Mouse (Mus musculus) urinary bladder, postnatal 14 days (tissue): ENCODE results near the gene Smug1.

Source experiments
- DNase-seq: peaks from one replicate; pipeline ENCODE4 v3.0.0; 2021; ENCODE audit warnings: low spot score

Gene Smug1

DNA sequence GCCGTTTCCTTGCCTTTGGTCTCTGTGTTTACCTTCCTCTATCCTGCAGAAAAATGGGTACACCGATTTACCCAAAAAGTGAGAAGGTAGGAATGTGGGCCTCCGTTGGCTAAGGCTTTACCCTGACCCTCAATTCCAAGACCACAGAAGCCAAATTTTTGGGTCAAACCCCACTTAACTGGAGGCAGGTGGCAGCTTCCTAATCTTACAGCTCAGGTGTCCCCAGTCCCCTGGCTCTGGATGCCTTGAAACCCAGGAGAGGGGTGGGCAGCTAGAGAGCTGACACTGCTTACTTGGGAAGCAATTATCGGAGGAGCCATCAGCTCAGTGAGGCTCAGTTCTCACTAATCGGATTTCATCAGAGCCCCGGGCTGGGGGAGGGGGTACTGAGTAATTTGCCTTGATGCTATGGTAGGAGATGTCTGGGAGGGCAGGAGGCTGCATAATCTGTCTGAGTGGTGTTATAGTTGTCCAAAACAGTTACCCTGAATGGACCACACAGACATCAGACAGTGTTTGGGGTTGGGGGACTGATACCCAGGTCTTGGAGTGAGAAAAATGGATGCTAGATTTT is at the start of gene Smug1:
Smug1 (minus strand) TSS at position 51 of the 574 bp plus-strand sequence.
- no peak for DNase-seq

DNA sequence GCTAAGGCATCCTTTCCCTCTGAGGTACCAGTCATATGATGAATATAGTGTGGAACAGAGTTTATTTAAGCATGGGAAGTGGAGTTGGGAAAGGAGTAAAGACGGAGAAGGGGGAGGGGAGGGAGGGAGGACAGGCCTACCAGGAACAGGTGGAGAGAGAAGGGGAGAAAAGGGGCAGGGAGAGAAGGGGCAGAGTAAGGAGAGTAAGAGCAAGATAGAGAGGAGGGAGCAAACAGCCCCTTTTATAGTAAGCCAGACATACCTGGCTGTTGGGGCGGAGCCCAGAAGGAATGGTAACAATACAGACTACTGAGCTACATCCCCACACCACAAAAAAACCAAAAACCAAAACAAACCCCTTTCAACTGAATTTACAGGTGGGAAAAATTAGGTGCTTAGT is 49.2 kb upstream of the Smug1 start:
- no peak for DNase-seq

DNA sequence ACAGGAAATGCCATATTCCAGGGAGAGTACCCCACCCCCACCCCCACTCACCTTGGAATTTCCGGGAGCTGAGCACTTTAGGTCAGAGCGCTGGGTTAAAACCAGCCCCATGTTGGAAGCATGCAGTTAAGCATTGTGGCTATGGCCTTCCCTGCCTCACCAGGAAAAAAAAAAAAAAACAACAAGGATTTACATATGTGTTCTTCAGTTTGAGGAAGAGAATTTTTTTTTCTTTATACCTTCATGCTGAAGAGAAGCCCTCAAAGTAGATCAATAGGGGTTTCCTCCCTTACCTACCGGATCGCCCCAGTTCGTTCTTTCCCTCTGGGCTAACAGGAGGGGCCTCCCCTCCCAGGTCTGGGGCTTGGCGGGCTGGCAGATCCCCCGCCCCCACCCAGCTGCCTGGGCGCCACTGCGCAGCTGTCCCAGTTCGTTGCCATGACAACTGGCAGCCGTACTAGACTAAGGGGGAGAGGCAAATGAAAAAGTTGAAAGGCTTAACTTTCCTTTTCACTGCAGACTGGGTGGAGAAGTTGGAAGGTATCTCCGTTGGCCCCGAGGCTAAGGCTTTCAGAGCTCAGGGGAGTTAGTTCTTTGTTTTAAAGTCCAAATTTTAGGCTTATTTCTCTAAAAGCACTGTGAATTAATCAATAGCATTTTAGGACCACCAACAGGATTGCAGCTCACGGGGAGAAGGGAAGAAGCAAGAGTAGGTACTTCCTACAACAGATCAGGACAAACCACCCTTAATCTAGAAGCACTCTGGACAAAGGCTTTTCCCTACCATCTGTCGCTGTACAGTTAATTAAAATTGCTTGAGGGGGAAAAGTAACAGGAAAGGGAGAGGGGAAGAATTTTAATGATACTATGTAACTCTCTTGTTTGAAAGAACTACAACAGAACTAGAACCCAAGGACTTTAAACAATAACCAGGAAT is 48.3 kb upstream of the Smug1 start:
- peak; percentile 86 for DNase-seq

- no peak for DNase-seq
These were observed 47.3 kb upstream of the Smug1 start for GRCm38 (mm10) chr15:103214149-103214548.

DNA sequence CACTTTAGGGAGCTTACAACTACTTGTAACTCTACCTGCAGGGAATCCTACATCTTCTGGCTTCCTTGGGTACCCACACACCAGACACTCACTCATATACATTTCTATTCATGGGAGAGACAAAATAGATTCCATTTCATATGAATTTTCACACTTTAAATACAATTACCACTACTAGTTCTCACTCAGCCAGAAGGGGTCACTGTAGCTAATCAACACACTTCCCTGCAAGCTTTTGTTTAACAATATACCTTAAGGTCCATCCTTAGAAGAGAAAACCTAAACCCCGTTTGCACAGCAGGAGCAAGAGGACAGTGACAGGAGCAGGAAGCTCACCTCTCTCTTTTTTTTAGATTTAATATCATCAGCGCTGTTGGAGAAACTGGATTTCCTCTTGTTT is 38.3 kb upstream of the Smug1 start:
- no peak for DNase-seq

- DNase-seq: peak; percentile 57
These were observed 35.3 kb upstream of the Smug1 start for GRCm38 (mm10) chr15:103202088-103202793.

- DNase-seq: no peak
These were observed 30.9 kb upstream of the Smug1 start for GRCm38 (mm10) chr15:103197785-103198184.

- no peak for DNase-seq
These were observed 29.9 kb upstream of the Smug1 start for GRCm38 (mm10) chr15:103196835-103197234.

DNA sequence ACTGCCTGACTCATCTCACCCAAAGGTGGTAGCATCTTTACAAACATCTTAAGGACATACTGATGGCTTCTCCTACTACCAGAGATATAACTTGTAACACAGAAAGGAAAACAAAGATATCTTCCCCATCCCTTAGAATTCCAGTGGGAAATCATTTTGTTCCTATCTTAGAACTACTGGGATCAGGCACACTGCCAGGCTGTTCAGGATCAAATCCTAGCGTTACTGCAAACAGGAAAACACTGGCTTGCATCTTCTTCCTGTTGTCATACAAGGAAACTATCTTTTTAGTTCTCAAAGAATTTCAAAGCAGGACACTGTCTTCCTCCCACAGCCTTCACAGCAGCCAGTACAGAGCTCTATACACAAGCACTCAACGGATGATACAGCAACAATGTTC is 26.7 kb upstream of the Smug1 start:
- DNase-seq: no peak

DNA sequence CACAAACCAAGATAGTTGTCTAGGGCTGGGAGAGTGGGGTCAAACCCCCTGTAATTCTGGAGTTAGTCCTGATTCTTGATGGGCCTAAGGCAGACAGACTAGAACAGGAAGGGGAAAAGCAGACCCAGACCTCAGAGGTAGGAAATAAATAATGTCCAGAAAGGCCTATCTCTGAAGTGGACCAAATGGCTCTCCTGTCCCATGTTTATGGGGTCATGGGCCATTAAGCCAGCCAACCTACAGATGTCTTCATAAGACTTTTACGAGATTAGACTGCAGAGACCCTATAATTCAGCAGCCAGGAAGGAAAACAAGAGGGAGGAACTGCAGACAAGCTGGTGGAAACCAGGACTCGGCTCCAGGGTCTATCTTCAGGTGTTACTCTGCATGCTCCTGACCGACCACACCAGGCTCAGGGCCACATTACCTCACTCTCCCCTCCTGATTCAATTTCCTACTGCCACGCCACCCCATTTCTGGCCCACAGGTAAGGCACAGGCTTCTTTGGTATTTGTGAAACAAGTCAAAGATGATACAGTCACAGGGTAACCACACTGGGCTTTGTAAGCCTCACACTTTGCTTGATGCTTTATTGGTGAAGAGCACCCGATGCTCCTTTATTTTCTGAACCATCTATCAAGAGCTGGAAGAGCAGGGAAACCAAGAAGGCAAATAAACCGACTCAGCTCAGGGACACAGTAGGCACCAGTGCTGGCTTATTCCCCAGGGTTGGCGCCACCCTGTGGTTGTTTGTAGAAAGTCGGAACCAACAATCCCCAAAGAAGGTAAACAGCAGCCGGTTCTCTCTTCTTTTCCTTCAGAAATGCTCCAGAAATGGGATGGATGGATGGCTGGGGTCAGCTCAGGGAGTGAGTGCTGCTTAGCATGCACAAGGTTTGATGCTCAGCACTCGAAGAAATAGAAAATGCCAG is 23.9 kb upstream of the Smug1 start:
- peak; percentile 51 for DNase-seq

DNA sequence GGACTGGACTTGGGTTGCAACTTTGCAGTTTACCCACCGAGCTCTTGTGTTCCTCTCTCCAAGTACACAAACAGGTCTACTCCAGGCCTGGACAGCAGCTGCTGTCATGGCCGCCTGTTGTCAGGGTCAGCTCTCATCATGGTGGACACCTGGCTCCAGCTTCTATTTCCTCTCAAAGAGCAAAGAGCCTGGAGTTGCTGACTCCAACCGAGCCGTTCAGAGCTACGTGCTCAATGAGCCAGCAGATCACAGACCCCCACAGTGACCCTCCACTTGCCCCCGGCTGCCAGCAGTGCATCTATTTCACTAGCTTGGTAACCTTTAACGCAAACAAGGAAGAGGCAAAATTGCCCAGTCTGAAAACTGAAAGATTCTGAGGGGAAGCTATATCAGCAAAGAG is 23.2 kb upstream of the Smug1 start:
- DNase-seq: no peak

- no peak for DNase-seq
These were observed 20.9 kb upstream of the Smug1 start for GRCm38 (mm10) chr15:103187803-103188202.

DNA sequence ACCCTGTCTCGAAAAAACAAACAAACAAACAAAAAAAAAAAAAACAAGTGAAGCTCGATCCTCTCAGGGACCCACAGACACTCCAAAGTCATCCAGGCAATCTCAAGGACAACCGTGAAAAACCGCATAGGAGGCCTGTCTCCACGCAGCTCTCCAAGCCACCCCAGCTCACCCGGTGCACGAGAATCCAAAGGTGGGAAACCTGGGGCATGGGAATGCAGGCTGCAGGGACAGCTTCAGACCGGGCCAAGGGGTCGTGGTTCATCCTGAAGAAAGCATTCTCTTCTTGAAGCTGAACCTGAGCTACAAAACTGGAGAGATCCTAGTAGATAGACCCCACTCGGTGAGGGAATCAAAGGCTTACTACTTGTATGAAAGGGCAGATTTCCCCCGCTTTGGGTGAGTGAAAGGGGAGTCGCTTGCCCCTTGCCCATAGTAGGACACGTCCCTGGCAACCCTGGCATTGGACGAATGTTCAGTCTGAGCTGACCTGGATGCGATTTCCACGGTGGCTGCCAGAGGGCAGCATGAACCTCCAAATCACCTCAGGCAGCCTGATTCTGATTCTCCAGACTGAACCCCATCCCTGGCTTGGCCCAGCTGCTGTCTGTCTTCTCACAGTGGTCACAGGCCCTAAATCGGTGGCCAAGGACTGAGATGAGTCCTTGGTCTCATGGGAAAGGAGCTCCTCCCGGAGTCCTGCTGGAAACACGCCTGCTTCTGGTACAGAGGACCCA is 18.7 kb upstream of the Smug1 start:
- peak; percentile 48 for DNase-seq

DNA sequence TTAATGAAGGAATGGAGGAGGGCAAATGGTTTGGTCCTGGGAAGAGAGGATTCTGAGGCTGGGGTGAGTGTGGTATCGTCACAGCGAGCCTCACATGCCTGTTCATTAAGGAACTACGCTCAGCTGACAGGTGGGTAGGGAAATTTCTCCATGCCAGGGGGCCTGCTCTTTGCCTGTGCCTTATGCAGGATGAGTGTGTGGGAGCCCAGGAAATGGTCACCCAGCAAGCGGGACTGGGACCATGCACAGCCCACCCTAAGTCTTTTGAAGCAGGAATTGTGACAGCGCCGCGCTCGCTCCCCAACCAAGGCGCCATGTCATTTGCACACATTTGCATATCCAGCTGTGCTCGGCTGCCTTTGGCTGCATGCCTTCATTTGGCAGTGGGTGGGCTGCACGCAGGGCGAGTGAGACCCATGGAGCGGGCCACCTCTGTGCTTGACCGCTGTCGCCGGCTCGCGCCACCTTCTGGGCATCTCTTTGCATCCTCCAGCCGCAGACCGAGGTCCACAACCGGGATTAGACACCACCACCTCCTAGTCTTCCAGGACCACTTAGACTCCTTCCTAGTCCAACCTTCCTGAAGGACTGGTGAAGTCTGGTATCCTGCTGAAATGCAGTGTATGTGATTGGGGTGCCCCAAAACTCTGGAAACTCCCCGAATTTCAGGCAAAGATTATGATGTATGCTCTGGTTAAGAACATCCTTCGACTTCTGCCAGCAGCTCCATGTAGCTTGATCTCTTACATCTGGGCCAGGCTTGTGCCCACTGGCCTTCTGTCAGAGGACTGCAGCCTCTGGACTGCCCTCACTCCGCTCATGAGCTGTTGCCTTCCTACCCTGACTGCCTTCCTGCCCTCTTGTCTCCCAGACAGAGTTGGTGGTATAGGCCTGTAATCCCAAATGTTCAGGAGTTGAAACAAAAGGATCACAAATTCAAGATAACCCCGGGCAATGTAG is 17.0 kb upstream of the Smug1 start:
- DNase-seq: no peak

DNA sequence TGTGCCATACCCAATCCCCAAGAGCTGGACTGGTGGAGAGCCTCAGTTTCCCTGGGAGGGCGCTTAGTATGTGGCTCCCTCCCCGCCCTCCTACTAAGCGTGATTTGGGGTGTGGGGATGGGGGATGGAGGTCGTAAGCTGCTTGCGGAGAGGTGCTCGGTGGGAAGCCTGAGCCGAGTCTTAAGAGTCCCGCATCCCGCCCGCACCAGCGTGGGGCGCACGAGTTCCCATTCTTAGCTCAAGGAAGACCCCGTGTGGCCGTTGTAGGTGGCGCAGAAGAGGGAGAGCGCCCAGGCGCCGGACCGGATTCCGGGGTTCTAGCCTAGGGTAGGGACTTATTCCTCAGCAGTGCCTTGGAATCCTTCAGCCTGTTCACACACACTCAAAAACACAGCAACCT is 16.2 kb upstream of the Smug1 start:
- peak; percentile 61 for DNase-seq

GRCm38 (mm10) chr15:103182166-103182790 is 15.4 kb upstream of the Smug1 start:
- peak; percentile 84 for DNase-seq

- DNase-seq: no peak
These were observed 13.5 kb upstream of the Smug1 start for GRCm38 (mm10) chr15:103180406-103180805.

DNA sequence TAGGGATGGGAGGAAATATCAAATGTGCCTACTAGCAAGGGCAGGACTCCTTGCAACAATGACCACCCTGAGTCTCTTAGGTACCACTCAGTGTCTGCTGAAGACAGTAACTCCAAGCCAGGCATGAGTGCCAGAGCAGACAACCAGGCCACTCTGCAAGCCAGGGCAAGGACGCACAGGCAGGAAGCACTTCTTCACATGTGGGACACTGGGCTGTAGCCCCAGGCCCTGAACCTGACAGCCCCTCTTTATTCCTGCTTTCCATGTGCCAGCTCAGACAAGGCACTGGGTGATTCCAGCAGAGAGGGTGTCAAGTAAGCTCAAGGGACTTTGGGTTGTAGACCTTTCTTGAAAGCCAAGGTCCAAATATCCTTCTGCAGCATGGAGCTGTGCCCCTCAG is 11.9 kb upstream of the Smug1 start:
- no peak for DNase-seq

GRCm38 (mm10) chr15:103178137-103178536 is 11.2 kb upstream of the Smug1 start:
- DNase-seq: no peak
